Mouse (Mus musculus): Measurements from ENCODE around the gene Frmd4a.

GRCm38 (mm10) chr2:4628920-4629319 is 611.4 kb downstream of the Frmd4a start:
- TF ChIP-seq CTCF (IDR thresholded peaks at IDR 0.05; ENCODE audit: extremely low read depth, insufficient read depth, insufficient read length, insufficient replicate concordance): no peak
- no peak for TF ChIP-seq POLR2A (IDR thresholded peaks at IDR 0.05; ENCODE audit: low read depth, low read length)

Measured in spleen, adult 2 months (tissue).